22 mouse cellular contexts compared by ENCODE assay signal in the genomic region with DNA sequence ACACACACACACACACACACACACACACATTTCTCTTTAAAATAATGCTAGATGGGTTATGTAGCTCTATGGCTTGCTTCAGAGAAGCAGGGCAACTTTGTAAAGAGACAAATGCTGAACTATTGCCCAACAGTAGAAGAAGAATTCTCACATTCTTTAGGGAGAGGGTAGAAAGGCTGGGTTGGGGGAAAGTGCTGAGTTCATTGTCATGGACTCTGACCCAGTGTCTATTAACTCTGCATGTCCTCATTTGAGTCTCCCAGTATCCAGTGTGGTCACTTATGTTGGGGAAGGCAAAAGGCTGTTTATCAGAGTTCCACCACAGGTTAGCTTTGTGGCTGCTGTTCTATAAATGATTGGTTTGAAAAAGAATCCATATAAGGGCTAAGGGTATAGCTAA.
DNase-seq lines count a peak whose midpoint lies in the region; ATAC-seq and TF ChIP-seq lines count a peak whose summit lies in the region.
"Had no signal": no experiment of that assay in that cellular context is flagged by ENCODE, and none has a peak within 500 bp of the region (broad histone marks: within the 10 kb centered on the region; RNA-seq: fewer than 3 reads in every experiment).

No protein-coding gene starts in this region.

- peaks cover 18% of the 10 kb centered on the region for H3K36me3 ChIP-seq in kidney, embryonic 15.5 days
- H3K36me3 ChIP-seq in liver, embryonic 12.5 days, result no peaks in the 10 kb centered on the region
- H3K36me3 ChIP-seq in liver, embryonic 15.5 days (replicated peaks), result 0 out of 2 replicates have a peak, but pooled peaks cover 3% of the 10 kb centered on the region
- no peaks in the 10 kb centered on the region; the same call in 1 of the 2 replicates for H3K36me3 ChIP-seq in liver, postnatal 0 days (replicated peaks; ENCODE audit: insufficient read depth, low read length)
- H3K36me3 ChIP-seq: embryonic facial prominence, embryonic 10.5 days; forebrain, embryonic 10.5 days had no signal

- ATAC-seq in kidney, embryonic 15.5 days (replicated peaks; ENCODE audit: low FRiP score), result no peak
- 0 out of 2 replicates have a peak, but pooled peaks have one; percentile 38 for ATAC-seq in liver, embryonic 12.5 days
- peak; percentile 47 for ATAC-seq in liver, embryonic 15.5 days (ENCODE audit: insufficient read depth)
- peak; percentile 78 for ATAC-seq in liver, postnatal 0 days
- ATAC-seq in erythroblast, adult 5-6 weeks (replicated peaks; ENCODE audit: low FRiP score, poor library complexity, severe bottlenecking), result no peak
- ATAC-seq: CD4-positive, CD25-positive, alpha-beta regulatory T cell, adult 4 months; forebrain, embryonic 13.5 days; forebrain, embryonic 16.5 days had no signal

- H3K4me1 ChIP-seq in kidney, embryonic 15.5 days, result peaks cover 52% of the 10 kb centered on the region
- H3K4me1 ChIP-seq in liver, embryonic 12.5 days, result no peaks in the 10 kb centered on the region
- peaks cover 5% of the 10 kb centered on the region; the same call in 1 of the 2 replicates for H3K4me1 ChIP-seq in liver, embryonic 15.5 days (replicated peaks)
- H3K4me1 ChIP-seq in liver, postnatal 0 days (ENCODE audit: insufficient read depth), result peaks cover 8% of the 10 kb centered on the region

- H3K27me3 ChIP-seq in kidney, embryonic 15.5 days, result no peaks in the 10 kb centered on the region
- no peaks in the 10 kb centered on the region for H3K27me3 ChIP-seq in liver, embryonic 12.5 days (replicated peaks)
- no peaks in the 10 kb centered on the region for H3K27me3 ChIP-seq in liver, embryonic 15.5 days
- H3K27me3 ChIP-seq in liver, postnatal 0 days (ENCODE audit: insufficient read depth, low read length), result no peaks in the 10 kb centered on the region
- H3K27me3 ChIP-seq: embryonic facial prominence, embryonic 13.5 days; heart, embryonic 12.5 days; heart, embryonic 15.5 days; hindbrain, embryonic 13.5 days had no signal

- no peak overlapping the region for H3K4me3 ChIP-seq in kidney, embryonic 15.5 days (replicated peaks)
- H3K4me3 ChIP-seq in liver, embryonic 12.5 days, result no peak overlapping the region
- no peak overlapping the region for H3K4me3 ChIP-seq in liver, embryonic 15.5 days (replicated peaks)
- no peak overlapping the region for H3K4me3 ChIP-seq in liver, postnatal 0 days (ENCODE audit: low read depth, low read length)
- H3K4me3 ChIP-seq: embryonic facial prominence, embryonic 10.5 days; embryonic facial prominence, embryonic 13.5 days; forebrain, embryonic 10.5 days; forebrain, embryonic 13.5 days; heart, embryonic 12.5 days; heart, embryonic 15.5 days; hindbrain, embryonic 10.5 days; hindbrain, embryonic 13.5 days had no signal

- DNase-seq in kidney, postnatal 14 days, result no peak
- DNase-seq in liver, result no peak
- DNase-seq in liver, postnatal 0 days, result no peak
- no peak for DNase-seq in layer of hippocampus, adult 9-11 months
- DNase-seq: adrenal gland, adult 8-10 months; cerebellum, adult 11-12 months; embryo, embryonic 11 days; gastrocnemius, postnatal 36 days had no signal

- no peaks in the 10 kb centered on the region for H3K9me3 ChIP-seq in kidney, embryonic 15.5 days (replicated peaks)
- H3K9me3 ChIP-seq in liver, embryonic 12.5 days (replicated peaks), result no peaks in the 10 kb centered on the region
- H3K9me3 ChIP-seq in liver, embryonic 15.5 days (replicated peaks), result no peaks in the 10 kb centered on the region
- H3K9me3 ChIP-seq in liver, postnatal 0 days (ENCODE audit: low read length), result no peaks in the 10 kb centered on the region
- H3K9me3 ChIP-seq: embryonic facial prominence, embryonic 10.5 days; embryonic facial prominence, embryonic 13.5 days; forebrain, embryonic 13.5 days; heart, embryonic 15.5 days; hindbrain, embryonic 10.5 days; hindbrain, embryonic 13.5 days had no signal

- H3K4me2 ChIP-seq in kidney, embryonic 15.5 days, result no peak overlapping the region
- H3K4me2 ChIP-seq in liver, embryonic 12.5 days, result no peak overlapping the region
- H3K4me2 ChIP-seq in liver, embryonic 15.5 days, result no peak overlapping the region
- no peak overlapping the region for H3K4me2 ChIP-seq in liver, postnatal 0 days (ENCODE audit: low read depth, low read length)
- H3K4me2 ChIP-seq: embryonic facial prominence, embryonic 13.5 days; forebrain, embryonic 13.5 days; heart, embryonic 12.5 days; heart, embryonic 15.5 days; hindbrain, embryonic 13.5 days had no signal

- H3K27ac ChIP-seq in kidney, embryonic 15.5 days, result peak overlapping the region; percentile 35; the same call in 1 of the 2 replicates
- H3K27ac ChIP-seq in liver, embryonic 12.5 days, result no peak overlapping the region
- H3K27ac ChIP-seq in liver, embryonic 15.5 days (replicated peaks), result 0 out of 2 replicates have a peak overlapping the region, but pooled peaks have one; percentile 48
- peak overlapping the region; percentile 46; the same call in 1 of the 2 replicates for H3K27ac ChIP-seq in liver, postnatal 0 days (ENCODE audit: low read depth)
- H3K27ac ChIP-seq: embryonic facial prominence, embryonic 10.5 days; embryonic facial prominence, embryonic 13.5 days; forebrain, embryonic 10.5 days; forebrain, embryonic 13.5 days; heart, embryonic 15.5 days; hindbrain, embryonic 10.5 days; hindbrain, embryonic 13.5 days had no signal

- no peak for TF ChIP-seq EP300 in liver, postnatal 0 days (IDR thresholded peaks at IDR 0.05; ENCODE audit: low read depth)

- no peak overlapping the region for H3K9ac ChIP-seq in kidney, embryonic 15.5 days
- no peak overlapping the region for H3K9ac ChIP-seq in liver, embryonic 12.5 days
- H3K9ac ChIP-seq in liver, embryonic 15.5 days, result no peak overlapping the region
- H3K9ac ChIP-seq in liver, postnatal 0 days (replicated peaks), result no peak overlapping the region
- H3K9ac ChIP-seq: embryonic facial prominence, embryonic 13.5 days; forebrain, embryonic 13.5 days; heart, embryonic 12.5 days; heart, embryonic 15.5 days; hindbrain, embryonic 13.5 days had no signal

- TF ChIP-seq CTCF in liver, postnatal 0 days (IDR thresholded peaks at IDR 0.05; ENCODE audit: low read depth), result no peak

Comparison
In these comparisons a context has a peak if more than half of its experiments do, and no peak if none do; other contexts are left out.
1. ATAC-seq: peak in liver, embryonic 12.5 days (single experiment), liver, embryonic 15.5 days (single experiment) and liver, postnatal 0 days (single experiment); none in kidney, embryonic 15.5 days (single experiment) and erythroblast, adult 5-6 weeks (single experiment).